Mouse (Mus musculus) spleen, adult 2 months (tissue): Measurements from ENCODE around the gene Pcyt2. TPM values are rescaled to one million over a fixed set of nuclear protein-coding genes. Genes with fewer than 3 reads are reported as not detected.

ENCODE experiments used
- DNase-seq, 2 experiments: peaks; one replicate each; pipeline versions ENCODE4 v3.0.0 to v3.0.0-alpha.2; 2012 to 2021; ENCODE audit warnings: low spot score in 2 of 2, low read depth in 1 of 2
- H3K27ac ChIP-seq: fragments of 200-500 bp; 2 replicates; pipeline ENCODE4 v1.5.1; 2012; ENCODE audit warnings: low read length, inconsistent platforms; ENCODE audit not compliant: insufficient read depth
- H3K27me3 ChIP-seq: fragments of 200-500 bp; 2 replicates; pipeline ENCODE4 v1.6.1; 2012; ENCODE audit warnings: mild to moderate bottlenecking, moderate library complexity, low read length, inconsistent platforms; ENCODE audit not compliant: control insufficient read depth, insufficient read depth
- H3K36me3 ChIP-seq: fragments of 200-500 bp; 2 replicates; pipeline ENCODE4 v1.6.1; 2012; ENCODE audit warnings: mild to moderate bottlenecking, low read length, inconsistent platforms; ENCODE audit not compliant: control insufficient read depth, insufficient read depth
- H3K4me1 ChIP-seq: fragments of 200-500 bp; 2 replicates; pipeline ENCODE4 v1.6.1; 2011; ENCODE audit warnings: inconsistent platforms; ENCODE audit not compliant: control insufficient read depth, insufficient read depth, insufficient read length
- H3K4me3 ChIP-seq: fragments of 200-500 bp; 2 replicates; pipeline ENCODE4 v1.5.1; 2011; ENCODE audit warnings: mild to moderate bottlenecking, inconsistent platforms; ENCODE audit not compliant: insufficient read depth, insufficient read length; ENCODE audit errors: extremely low read depth
- CTCF ChIP-seq: fragments of 200-500 bp; IDR thresholded peaks from 2 replicates; pipeline ENCODE4 v1.5.1; 2011; ENCODE audit warnings: mild to moderate bottlenecking, inconsistent platforms; ENCODE audit not compliant: insufficient read depth, insufficient read length, insufficient replicate concordance; ENCODE audit errors: extremely low read depth
- POLR2A ChIP-seq: fragments of 200-500 bp; IDR thresholded peaks from 2 replicates; pipeline ENCODE4 v1.6.1; 2011; ENCODE audit warnings: low read depth, low read length, inconsistent platforms
- WGBS: fragments of 180-500 bp; shearing (Covaris S2); methylation state at CpG from one replicate; pipeline ENCODE4 v1.1.7; 2018; 5-methylcytosine and 5-hydroxymethylcytosine counted together
- polyA plus RNA-seq: library from polyadenylated mRNA; depleted of rRNA; stranded (reverse); fragments of >200 nt; gene quantifications from 2 replicates; pipeline ENCODE4 v1.2.3, GENCODE M21; 2012

Pcyt2 gene
- polyA plus RNA-seq, 1 experiment, result 139 TPM

DNA sequence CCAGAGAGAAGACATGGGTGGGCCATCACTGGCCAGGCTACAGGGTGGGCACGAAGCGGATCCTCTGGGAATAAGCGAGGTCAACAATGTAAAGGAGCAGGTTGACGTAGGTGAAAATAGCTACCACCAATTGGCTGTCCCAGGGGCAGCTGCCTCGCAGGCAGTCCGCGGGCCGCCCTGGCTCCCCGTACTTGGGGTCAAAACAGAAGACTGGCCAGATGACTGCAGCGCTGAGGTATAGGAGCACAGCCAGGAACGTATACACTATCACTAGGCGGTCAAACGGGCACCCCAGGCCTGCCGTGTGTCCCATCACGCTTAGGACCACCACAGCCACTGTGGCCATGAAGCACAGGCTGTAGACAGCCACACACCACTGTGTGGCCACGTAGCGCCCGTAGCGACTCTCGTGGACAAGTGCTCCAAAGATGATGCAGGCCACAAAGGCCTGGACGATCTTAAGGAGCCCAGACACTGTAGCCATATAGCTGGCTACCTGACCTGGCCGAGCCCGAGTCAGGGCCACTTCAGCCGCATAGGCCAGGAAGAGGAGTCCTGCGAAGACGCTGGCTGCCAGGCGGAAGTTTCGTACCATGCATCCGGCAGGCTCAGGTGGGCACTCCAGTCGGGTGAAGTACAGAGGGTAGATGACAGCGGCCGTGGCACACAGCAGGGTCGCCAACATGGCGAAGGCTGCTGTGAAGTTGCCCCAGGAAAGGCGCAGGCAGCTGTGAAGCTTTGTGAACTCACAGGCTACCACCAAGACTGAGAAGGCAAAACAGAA is 29.5 kb upstream of the Pcyt2 start:
- 85% methylated on average over 35 of the region's 35 CpGs for WGBS
- H3K4me1 ChIP-seq, result peaks cover 12% of the 10 kb centered on the region
- no peaks in the 10 kb centered on the region for H3K27me3 ChIP-seq
- DNase-seq, result no peak
- H3K27ac ChIP-seq, result no peak overlapping the region
- H3K36me3 ChIP-seq, result no peaks in the 10 kb centered on the region
- peak overlapping the region; percentile 38 for H3K4me3 ChIP-seq
- TF ChIP-seq CTCF, result no peak
- TF ChIP-seq POLR2A, result no peak

GRCm38 (mm10) chr11:120643601-120643987 is 25.9 kb upstream of the Pcyt2 start, which contains the start of gene Pycr1:
Gene Pycr1, minus strand, starts transcription at chr11:120643769.
- Histone ChIP-seq H3K27me3 (no peaks in the 10 kb centered on the region), H3K27ac (no peak within 1 kb of the TSS), H3K4me3 (peak within 1 kb of the TSS; percentile 60), H3K4me1 (peaks cover 12% of the 10 kb centered on the region), H3K36me3 (no peaks in the 10 kb centered on the region)
- WGBS, result under 1% methylated on average over 15 of the region's 15 CpGs
- DNase-seq, result peak; percentile 73 to 92
- TF ChIP-seq POLR2A (no peak), CTCF (no peak)

- no peak for DNase-seq
- no peak for TF ChIP-seq CTCF
- no peak for TF ChIP-seq POLR2A
- 2% methylated on average over 18 of the region's 18 CpGs for WGBS
- no peaks in the 10 kb centered on the region for H3K27me3 ChIP-seq
- peak overlapping the region; percentile 60 for H3K4me3 ChIP-seq
- H3K27ac ChIP-seq, result no peak overlapping the region
- H3K36me3 ChIP-seq, result no peaks in the 10 kb centered on the region
- peaks cover 9% of the 10 kb centered on the region; the same call in 1 of the 2 replicates for H3K4me1 ChIP-seq
Measured at GRCm38 (mm10) chr11:120642939-120643600, 25.3 kb upstream of the Pcyt2 start.

DNA sequence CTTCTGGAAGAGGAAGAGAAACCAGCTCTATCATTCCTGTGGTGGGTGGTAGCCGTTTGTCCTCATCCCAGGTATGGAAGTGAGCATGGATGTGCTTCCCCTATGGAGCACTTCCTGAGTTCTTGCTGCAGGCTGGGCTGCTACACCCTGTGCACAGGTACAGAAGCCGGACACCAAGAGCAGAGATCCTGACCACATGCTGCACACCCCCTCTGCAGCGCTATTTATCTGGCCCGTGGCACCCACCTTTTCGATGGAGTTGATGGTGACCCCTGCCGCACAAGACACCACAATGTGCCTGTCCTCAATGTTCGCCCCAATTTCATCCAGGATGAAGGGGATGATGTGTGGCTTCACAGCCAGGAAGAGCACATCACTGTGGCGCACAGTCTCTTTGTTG is 24.1 kb upstream of the Pcyt2 start:
- H3K27ac ChIP-seq, result no peak overlapping the region
- WGBS, result 72% methylated on average over 8 of the region's 8 CpGs
- no peak overlapping the region for H3K4me3 ChIP-seq
- H3K4me1 ChIP-seq, result peaks cover 5% of the 10 kb centered on the region; the same call in 1 of the 2 replicates
- no peak for DNase-seq
- no peaks in the 10 kb centered on the region for H3K27me3 ChIP-seq
- no peaks in the 10 kb centered on the region for H3K36me3 ChIP-seq
- TF ChIP-seq POLR2A, result no peak

GRCm38 (mm10) chr11:120641255-120641654 is 23.5 kb upstream of the Pcyt2 start:
- Histone ChIP-seq H3K27me3 (no peaks in the 10 kb centered on the region), H3K27ac (no peak overlapping the region), H3K36me3 (no peaks in the 10 kb centered on the region), H3K4me1 (peaks cover 5% of the 10 kb centered on the region; the same call in 1 of the 2 replicates), H3K4me3 (no peak overlapping the region)
- no peak for DNase-seq
- 82% methylated on average over 9 of the region's 9 CpGs for WGBS
- TF ChIP-seq POLR2A (no peak), CTCF (no peak)

GRCm38 (mm10) chr11:120634810-120635209 is 17.1 kb upstream of the Pcyt2 start:
- no peak for DNase-seq
- peaks cover 25% of the 10 kb centered on the region for H3K4me1 ChIP-seq

GRCm38 (mm10) chr11:120633520-120634343 is 16.0 kb upstream of the Pcyt2 start, which contains the start of gene Mafg:
Gene Mafg, minus strand, starts transcription at chr11:120633600.
- peak; percentile 86 for DNase-seq

More at GRCm38 (mm10) chr11:120634810-120635209, 17.1 kb upstream of the Pcyt2 start:
- TF ChIP-seq CTCF, result no peak
- TF ChIP-seq POLR2A, result no peak
- no peaks in the 10 kb centered on the region for H3K36me3 ChIP-seq
- no peak overlapping the region for H3K27ac ChIP-seq
- H3K4me3 ChIP-seq, result no peak overlapping the region
- H3K27me3 ChIP-seq, result no peaks in the 10 kb centered on the region
- 93% methylated on average over 5 of the region's 5 CpGs for WGBS

More at GRCm38 (mm10) chr11:120633520-120634343, 16.0 kb upstream of the Pcyt2 start, which contains the start of gene Mafg:
- Histone ChIP-seq H3K36me3 (0 out of 2 replicates have a peak, but pooled peaks cover 1% of the 10 kb centered on the region), H3K27ac (peak within 1 kb of the TSS; percentile 50), H3K4me3 (peak within 1 kb of the TSS; percentile 69), H3K4me1 (peaks cover 36% of the 10 kb centered on the region), H3K27me3 (no peaks in the 10 kb centered on the region)
- no peak for TF ChIP-seq CTCF
- TF ChIP-seq POLR2A, result no peak; the same call in 1 of the 2 replicates
- 14% methylated on average over 58 of the region's 58 CpGs for WGBS
